Mouse (Mus musculus) forebrain, embryonic 16.5 days (tissue): ENCODE measurements around the gene Smpd2. TPM values are rescaled to one million over a fixed set of nuclear protein-coding genes. Genes with fewer than 3 reads are reported as not detected.

Experiments
- ATAC-seq: fragments of 200-750 bp; cut with Nextera tagmentation; 2 replicates; pipeline ENCODE4 v1.8.0; 2017; ENCODE audit warnings: mild to moderate bottlenecking, moderate library complexity
- H3K27ac ChIP-seq: fragments of 300-500 bp; sonication (generic); 2 replicates; pipeline ENCODE4 v1.5.1; 2014; ENCODE audit warnings: low read length, control low read depth
- H3K27me3 ChIP-seq: fragments of 300-500 bp; sonication (generic); replicated peaks from 2 replicates; pipeline ENCODE4 v1.6.1; 2014; ENCODE audit warnings: low read length; ENCODE audit not compliant: control insufficient read depth, insufficient read depth
- H3K36me3 ChIP-seq: fragments of 300-500 bp; sonication (generic); 2 replicates; pipeline ENCODE4 v1.6.1; 2014; ENCODE audit not compliant: control insufficient read depth, insufficient read depth
- H3K4me1 ChIP-seq: fragments of 300-500 bp; sonication (generic); replicated peaks from 2 replicates; pipeline ENCODE4 v1.6.1; 2014; ENCODE audit warnings: low read length; ENCODE audit not compliant: control insufficient read depth, insufficient read depth
- H3K4me2 ChIP-seq: fragments of 300-500 bp; sonication (generic); 2 replicates; pipeline ENCODE4 v1.6.1; 2014; ENCODE audit warnings: mild to moderate bottlenecking, low read length, control low read depth
- H3K4me3 ChIP-seq: fragments of 300-500 bp; sonication (generic); replicated peaks from 2 replicates; pipeline ENCODE4 v1.5.1; 2014; ENCODE audit warnings: mild to moderate bottlenecking, low read length, control low read depth
- H3K9ac ChIP-seq: fragments of 300-500 bp; sonication (generic); replicated peaks from 2 replicates; pipeline ENCODE4 v1.6.1; 2014; ENCODE audit warnings: low read depth, low read length, control low read depth
- H3K9me3 ChIP-seq: fragments of 300-500 bp; sonication (generic); 2 replicates; pipeline ENCODE4 v1.6.1; 2016; ENCODE audit warnings: low read length; ENCODE audit not compliant: control insufficient read depth
- WGBS: fragments of 180-500 bp; shearing (Covaris S2); extraction: QIAGEN DNeasy Blood & Tissue Kit; methylation state at CpG from one replicate; pipeline ENCODE4 v1.1.7; 2014; 5-methylcytosine and 5-hydroxymethylcytosine counted together
- polyA plus RNA-seq: library from polyadenylated mRNA; unstranded; fragments of >200 nt; fragmentation: Nextera tagmentation; extraction: Ambion mirVana; gene quantifications from 2 replicates; pipeline ENCODE4 v1.2.1, GENCODE M21; 2015

Gene Smpd2
- polyA plus RNA-seq, 1 experiment from 2014 or later, result 43.0 TPM

- under 1% methylated on average over 49 of the region's 49 CpGs for WGBS
- H3K4me2 ChIP-seq, result peak within 1 kb of the TSS; percentile 76
- peak within 1 kb of the TSS; percentile 89 for H3K4me3 ChIP-seq
- no peaks in the 10 kb centered on the region for H3K27me3 ChIP-seq
- peaks cover 31% of the 10 kb centered on the region for H3K4me1 ChIP-seq
- H3K36me3 ChIP-seq, result peaks cover 3% of the 10 kb centered on the region; the same call in 1 of the 2 replicates
- H3K9ac ChIP-seq, result peak within 1 kb of the TSS; percentile 81
- peak; percentile 97 for ATAC-seq
- peak within 1 kb of the TSS; percentile 76; the same call in 1 of the 2 replicates for H3K27ac ChIP-seq
- H3K9me3 ChIP-seq, result no peaks in the 10 kb centered on the region
Measured at GRCm38 (mm10) chr10:41450137-41450670, 40.0 kb downstream of the Smpd2 start, which contains the start of gene Zbtb24. TSS of gene Zbtb24 (plus strand) at chr10:41450383.

DNA sequence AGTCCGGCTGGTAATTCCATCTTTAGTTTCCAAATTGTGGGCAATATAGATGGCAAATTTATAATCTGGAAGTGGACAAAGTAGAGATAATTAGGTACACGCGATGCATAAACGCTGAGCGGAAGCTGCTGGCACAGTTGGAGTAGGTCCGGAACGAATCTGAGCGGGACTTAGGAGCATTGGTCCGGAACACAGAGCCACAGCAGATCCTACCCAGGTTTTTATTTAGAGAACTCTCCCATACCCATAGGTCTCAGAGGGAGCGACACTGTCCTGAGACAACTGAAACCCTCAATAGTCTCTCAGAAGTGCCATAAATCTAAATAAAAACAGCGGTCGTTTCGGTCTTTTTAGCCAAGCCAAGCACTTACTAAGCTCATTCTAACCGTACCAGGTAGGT is 40.5 kb downstream of the Smpd2 start:
- 11% methylated on average over 14 of the region's 14 CpGs for WGBS
- peak overlapping the region; percentile 54 for H3K4me2 ChIP-seq
- peak; percentile 66 for ATAC-seq
- no peaks in the 10 kb centered on the region for H3K9me3 ChIP-seq
- H3K36me3 ChIP-seq, result peaks cover 3% of the 10 kb centered on the region; the same call in 1 of the 2 replicates
- peak overlapping the region; percentile 89 for H3K4me3 ChIP-seq
- peaks cover 31% of the 10 kb centered on the region for H3K4me1 ChIP-seq
- no peaks in the 10 kb centered on the region for H3K27me3 ChIP-seq
- peak overlapping the region; percentile 76; the same call in 1 of the 2 replicates for H3K27ac ChIP-seq
- peak overlapping the region; percentile 81 for H3K9ac ChIP-seq

DNA sequence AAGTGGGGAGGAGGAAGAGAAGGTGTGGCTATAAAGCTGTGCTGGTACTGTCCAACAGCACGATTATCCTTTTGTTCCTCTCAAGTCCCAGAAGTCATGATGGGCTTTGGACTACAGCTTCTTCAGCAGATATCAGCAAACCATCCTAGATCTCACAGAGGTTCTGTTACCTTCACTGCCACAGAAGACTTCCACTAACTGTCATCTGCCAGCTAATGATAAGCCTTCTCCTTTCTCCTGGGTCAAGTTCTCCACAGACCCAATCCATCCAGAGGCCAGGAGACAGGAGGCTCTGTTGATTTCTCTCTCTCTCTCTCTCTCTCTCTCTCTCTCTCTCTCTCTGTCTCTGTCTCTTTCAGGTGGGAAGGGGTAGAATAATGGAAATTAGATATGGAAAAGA is 42.0 kb downstream of the Smpd2 start:
- Histone ChIP-seq H3K9me3 (no peaks in the 10 kb centered on the region), H3K4me1 (peaks cover 25% of the 10 kb centered on the region), H3K27me3 (no peaks in the 10 kb centered on the region), H3K27ac (no peak overlapping the region), H3K9ac (no peak overlapping the region), H3K36me3 (no peaks in the 10 kb centered on the region), H3K4me2 (no peak overlapping the region), H3K4me3 (no peak overlapping the region)
- WGBS, result 85% methylated on average over 1 of the region's 1 CpGs
- ATAC-seq, result no peak

Other genes with a start within 250 kb of the Smpd2 start
- gene Fig4, start 187.1 kb downstream of the Smpd2 start, polyA plus RNA-seq, result 34.4 and 37.9 TPM in 2 replicates
- 0.14 and 0.26 TPM in 2 replicates for gene Ak9, start 186.4 kb downstream of the Smpd2 start, polyA plus RNA-seq
- gene Zbtb24, start 40.0 kb downstream of the Smpd2 start, polyA plus RNA-seq, result 22.0 and 22.7 TPM in 2 replicates
- gene Mical1, start 14.1 kb downstream of the Smpd2 start, polyA plus RNA-seq, result 44.8 and 45.1 TPM in 2 replicates
- gene Ppil6, start 70 bp upstream of the Smpd2 start, polyA plus RNA-seq, result 1.7 and 2.1 TPM in 2 replicates
- gene Cd164, start 29.0 kb upstream of the Smpd2 start, polyA plus RNA-seq, result 61.8 and 81.7 TPM in 2 replicates
- gene Ccdc162, start 226.3 kb upstream of the Smpd2 start, polyA plus RNA-seq, result 0.34 and 0.44 TPM in 2 replicates